In genomic region chr11:76456233-76456632, GRCm38 (mm10) we compare ENCODE assay signal across 9 mouse cellular contexts. TPM values are rescaled to one million over a fixed set of nuclear protein-coding genes. Genes with fewer than 3 reads are reported as not detected.
DNase-seq lines count a peak whose midpoint lies in the region; ATAC-seq and TF ChIP-seq lines count a peak whose summit lies in the region.
"Had no signal": no experiment of that assay in that cellular context is flagged by ENCODE, and none has a peak within 500 bp of the region (broad histone marks: within the 10 kb centered on the region; RNA-seq: fewer than 3 reads in every experiment).

No protein-coding gene starts in this region.

- CTCF ChIA-PET in Patski (lab: Charles Lee), result interaction anchor here (1.0 to 7.7 kb wide), 16 partner anchors 9 to 190 kb away, joined by 3 to 58 read pairs (median 5); partner anchors contain the start of gene Timm22

- H3K9me3 ChIP-seq in hindbrain, embryonic 14.5 days (ENCODE audit: control insufficient read depth, low read length), result no peaks in the 10 kb centered on the region
- H3K9me3 ChIP-seq: megakaryocyte, embryonic 14.5 days had no signal

- in situ Hi-C loops in Patski (cut with MboI; ENCODE audit: low pct_unique_long_range_greater_than_20kb), result loop anchor here (5.0 kb wide), 1 partner anchor 41 kb away; no protein-coding TSS in a partner anchor

- WGBS in hindbrain, embryonic 14.5 days, result 17% methylated on average over 6 of the region's 6 CpGs

- H3K4me3 ChIP-seq in hindbrain, embryonic 14.5 days (replicated peaks; ENCODE audit: low read length), result no peak overlapping the region
- H3K4me3 ChIP-seq: megakaryocyte, embryonic 14.5 days had no signal

- H3K36me3 ChIP-seq in hindbrain, embryonic 14.5 days (replicated peaks; ENCODE audit: control insufficient read depth, insufficient read depth), result peaks cover 95% of the 10 kb centered on the region

- no peak overlapping the region for H3K4me2 ChIP-seq in hindbrain, embryonic 14.5 days (replicated peaks)

- peaks cover 8% of the 10 kb centered on the region; the same call in 1 of the 2 replicates for H3K4me1 ChIP-seq in hindbrain, embryonic 14.5 days (replicated peaks; ENCODE audit: control insufficient read depth, insufficient read depth, low read length)

- POLR2A ChIA-PET in Patski (lab: Charles Lee), result interaction anchor here (1.5 to 1.6 kb wide), 3 partner anchors 39 to 50 kb away, joined by 3 to 5 read pairs (median 4); no protein-coding TSS in a partner anchor

- peak; percentile 96 for TF ChIP-seq CTCF in Patski (IDR thresholded peaks at IDR 0.05)

- H3K9ac ChIP-seq in hindbrain, embryonic 14.5 days, result no peak overlapping the region

- H3K27me3 ChIP-seq in Patski, result no peaks in the 10 kb centered on the region
- H3K27me3 ChIP-seq in hindbrain, embryonic 14.5 days (ENCODE audit: control insufficient read depth, insufficient read depth, low read length), result no peaks in the 10 kb centered on the region

- no peak for DNase-seq in Patski (ENCODE audit: low read depth, low spot score)
- peak; percentile 86 for DNase-seq in cerebellum, adult 9-10 months
- DNase-seq in frontal cortex, postnatal 10 days (ENCODE audit: low spot score in 2 of 2), result peak; percentile 75 to 82
- DNase-seq in hindbrain, embryonic 14.5 days (ENCODE audit: low spot score), result peak; percentile 89
- DNase-seq in layer of hippocampus, postnatal 25 days (ENCODE audit: extremely low spot score in 1 of 2, low spot score in 1 of 2), result peak; percentile 80 to 96
- peak; percentile 84 to 91 for DNase-seq in lung, postnatal 4 days
- peak; percentile 82 for DNase-seq in right cerebral cortex, adult 18-20 months
- peak; percentile 59 to 90 for DNase-seq in urinary bladder, adult 18-20 months (ENCODE audit: low spot score in 2 of 2)

- H3K27ac ChIP-seq in hindbrain, embryonic 14.5 days, result peak overlapping the region; percentile 32; the same call in 1 of the 2 replicates

- ATAC-seq in Patski, result peak; percentile 68
- ATAC-seq in hindbrain, embryonic 14.5 days (ENCODE audit: low FRiP score), result peak; percentile 47; the same call in 1 of the 2 replicates

RNA-seq across cellular contexts. Expression of gene Timm22, which starts 49.5 kb away (rescaled TPM):
- polyA plus RNA-seq in Patski (2021), result 58.6 TPM
- 110 TPM in 2 replicates for polyA plus RNA-seq in hindbrain, embryonic 14.5 days (2014; fragmentation: Nextera tagmentation; extraction: Ambion mirVana)
- 10 to 100 TPM; 25.9 to 39.4 TPM for total RNA-seq in layer of hippocampus, postnatal 25 days (2021)

RNA-seq across cellular contexts. Expression of gene Nxn, which starts 57.3 kb away (rescaled TPM):
- 107 TPM for polyA plus RNA-seq in Patski (2021)
- 32.0 and 36.0 TPM in 2 replicates for polyA plus RNA-seq in hindbrain, embryonic 14.5 days (2014; fragmentation: Nextera tagmentation; extraction: Ambion mirVana)
- 10 to 100 TPM in 1 of 2 experiments, 1 to 10 TPM in 1; 8.9 to 12.4 TPM for total RNA-seq in layer of hippocampus, postnatal 25 days (2021)
